Mouse (Mus musculus) midbrain, embryonic 16.5 days (tissue): ENCODE results near the gene Ptpru. TPM values are rescaled to one million over a fixed set of nuclear protein-coding genes. Genes with fewer than 3 reads are reported as not detected.

ENCODE experiments used
- ATAC-seq: fragments of 200-750 bp; cut with Nextera tagmentation; 2 replicates; pipeline ENCODE4 v1.8.0; 2017; ENCODE audit warnings: moderate TSS enrichment
- H3K27ac ChIP-seq: fragments of 300-500 bp; sonication (generic); 2 replicates; pipeline ENCODE4 v1.5.1; 2014; ENCODE audit warnings: mild to moderate bottlenecking, low read length, mixed read lengths
- H3K27me3 ChIP-seq: fragments of 300-500 bp; sonication (generic); 2 replicates; pipeline ENCODE4 v1.6.1; 2014; ENCODE audit warnings: low read depth, low read length, mixed read lengths; ENCODE audit not compliant: control insufficient read depth, insufficient read depth
- H3K36me3 ChIP-seq: fragments of 300-500 bp; sonication (generic); 2 replicates; pipeline ENCODE4 v1.6.1; 2014; ENCODE audit warnings: mild to moderate bottlenecking, low read length, moderate library complexity, mixed read lengths; ENCODE audit not compliant: control insufficient read depth, insufficient read depth
- H3K4me1 ChIP-seq: fragments of 300-500 bp; sonication (generic); 2 replicates; pipeline ENCODE4 v1.6.1; 2014; ENCODE audit warnings: mild to moderate bottlenecking, low read length, mixed read lengths; ENCODE audit not compliant: control insufficient read depth, insufficient read depth
- H3K4me2 ChIP-seq: fragments of 300-500 bp; sonication (generic); 2 replicates; pipeline ENCODE4 v1.6.1; 2014; ENCODE audit warnings: mild to moderate bottlenecking, low read length, mixed read lengths
- H3K4me3 ChIP-seq: fragments of 300-500 bp; sonication (generic); 2 replicates; pipeline ENCODE4 v1.5.1; 2014; ENCODE audit warnings: low read depth, mild to moderate bottlenecking, low read length, moderate library complexity, mixed read lengths
- H3K9ac ChIP-seq: fragments of 300-500 bp; sonication (generic); 2 replicates; pipeline ENCODE4 v1.6.1; 2014; ENCODE audit warnings: low read depth, low read length, mixed read lengths
- H3K9me3 ChIP-seq: fragments of 300-500 bp; sonication (generic); replicated peaks from 2 replicates; pipeline ENCODE4 v1.6.1; 2014; ENCODE audit warnings: mild to moderate bottlenecking, low read length, mixed read lengths; ENCODE audit not compliant: control insufficient read depth, poor library complexity, severe bottlenecking
- WGBS: fragments of 180-500 bp; shearing (Covaris S2); extraction: QIAGEN DNeasy Blood & Tissue Kit; methylation state at CpG from one replicate; pipeline ENCODE4 v1.1.7; 2014; 5-methylcytosine and 5-hydroxymethylcytosine counted together
- polyA plus RNA-seq: library from polyadenylated mRNA; unstranded; fragments of >200 nt; fragmentation: Nextera tagmentation; extraction: Ambion mirVana; gene quantifications from 2 replicates; pipeline ENCODE4 v1.2.1, GENCODE M21; 2015

The Ptpru gene
- polyA plus RNA-seq, 1 experiment from 2014 or later, result 31.5 TPM

DNA sequence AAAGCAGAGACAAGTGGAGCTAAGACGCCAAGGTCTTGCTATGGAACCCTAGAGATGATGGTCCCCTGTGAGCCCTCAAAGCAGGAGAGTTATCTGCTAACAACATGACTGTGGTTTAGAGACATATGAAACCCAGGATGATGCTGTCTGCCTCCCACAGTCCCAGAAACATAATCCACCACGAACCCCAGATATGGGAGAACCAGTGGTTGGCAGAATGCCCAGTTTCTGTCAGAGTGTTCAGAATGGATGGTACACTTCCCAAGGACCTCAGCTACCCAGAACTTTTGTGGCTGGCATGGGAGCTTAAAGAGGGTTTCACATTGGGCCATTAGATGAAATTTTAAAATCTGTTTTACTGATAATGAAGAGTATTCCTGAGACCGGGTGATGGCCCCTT, 57.1 kb downstream of the Ptpru start:
- WGBS, result 54% methylated on average over 3 of the region's 3 CpGs
- Histone ChIP-seq H3K4me3 (no peak overlapping the region), H3K27ac (no peak overlapping the region), H3K9ac (no peak overlapping the region), H3K27me3 (no peaks in the 10 kb centered on the region), H3K36me3 (no peaks in the 10 kb centered on the region), H3K9me3 (no peaks in the 10 kb centered on the region), H3K4me1 (no peaks in the 10 kb centered on the region), H3K4me2 (no peak overlapping the region)
- no peak for ATAC-seq

DNA sequence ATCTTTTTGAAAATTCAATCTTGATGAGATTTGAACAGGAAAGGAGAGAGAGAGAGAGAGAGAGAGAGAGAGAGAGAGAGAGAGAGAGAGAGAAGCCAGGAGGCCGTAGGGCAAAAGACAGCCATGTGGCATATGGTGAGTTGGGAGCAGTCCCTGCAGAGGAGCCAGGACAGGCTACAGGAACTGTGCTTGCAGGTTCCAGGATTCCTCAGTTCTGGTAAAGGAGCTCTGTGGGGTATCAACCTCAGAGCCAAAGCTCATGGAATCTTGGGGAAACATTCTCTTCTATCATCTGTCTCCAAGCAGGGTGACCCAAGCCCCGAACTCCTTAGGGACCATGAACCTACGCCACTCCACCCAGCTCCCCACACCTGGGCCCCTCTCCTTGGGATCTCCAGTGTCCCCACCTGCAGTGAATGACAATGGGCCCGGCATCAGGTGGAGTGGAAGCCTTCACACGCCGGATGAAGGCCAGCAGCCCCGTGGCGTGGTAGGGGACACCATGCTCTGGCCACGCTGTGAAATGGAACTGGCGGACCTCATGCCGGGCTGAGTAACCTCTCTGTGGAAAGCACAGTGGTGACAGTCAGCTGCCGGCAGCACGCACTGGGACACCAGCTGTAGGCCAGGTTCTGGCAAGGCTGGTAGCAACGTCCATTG, 59.3 kb downstream of the Ptpru start:
- Histone ChIP-seq H3K4me3 (no peak overlapping the region), H3K27me3 (no peaks in the 10 kb centered on the region), H3K4me2 (no peak overlapping the region), H3K9me3 (no peaks in the 10 kb centered on the region), H3K9ac (no peak overlapping the region), H3K27ac (no peak overlapping the region), H3K36me3 (no peaks in the 10 kb centered on the region), H3K4me1 (no peaks in the 10 kb centered on the region)
- ATAC-seq, result no peak
- WGBS, result 88% methylated on average over 14 of the region's 14 CpGs

DNA sequence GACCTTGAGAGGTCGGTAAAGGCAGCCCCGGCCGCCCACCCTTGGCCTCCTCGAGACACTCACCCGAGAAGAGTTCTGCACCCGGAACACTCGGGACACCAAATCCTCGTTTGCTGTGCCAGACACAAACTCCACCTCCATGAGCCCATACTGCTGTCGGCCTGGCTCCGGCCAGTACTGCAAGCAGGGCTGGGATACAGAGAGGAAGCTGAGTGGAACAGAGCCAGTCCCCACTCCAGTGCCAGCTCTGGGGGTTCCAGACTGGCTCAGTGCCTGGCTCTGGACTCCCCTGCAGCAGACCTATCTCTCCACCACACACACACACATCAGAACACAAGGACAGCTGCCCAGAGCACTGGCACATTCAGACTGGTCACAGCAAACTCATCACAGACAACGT, 66.7 kb downstream of the Ptpru start:
- H3K4me2 ChIP-seq, result no peak overlapping the region
- no peaks in the 10 kb centered on the region for H3K36me3 ChIP-seq
- H3K9me3 ChIP-seq, result no peaks in the 10 kb centered on the region
- no peak overlapping the region for H3K9ac ChIP-seq
- no peaks in the 10 kb centered on the region for H3K27me3 ChIP-seq
- no peak overlapping the region for H3K27ac ChIP-seq
- no peak for ATAC-seq
- H3K4me1 ChIP-seq, result no peaks in the 10 kb centered on the region
- 76% methylated on average over 11 of the region's 11 CpGs for WGBS
- H3K4me3 ChIP-seq, result no peak overlapping the region

DNA sequence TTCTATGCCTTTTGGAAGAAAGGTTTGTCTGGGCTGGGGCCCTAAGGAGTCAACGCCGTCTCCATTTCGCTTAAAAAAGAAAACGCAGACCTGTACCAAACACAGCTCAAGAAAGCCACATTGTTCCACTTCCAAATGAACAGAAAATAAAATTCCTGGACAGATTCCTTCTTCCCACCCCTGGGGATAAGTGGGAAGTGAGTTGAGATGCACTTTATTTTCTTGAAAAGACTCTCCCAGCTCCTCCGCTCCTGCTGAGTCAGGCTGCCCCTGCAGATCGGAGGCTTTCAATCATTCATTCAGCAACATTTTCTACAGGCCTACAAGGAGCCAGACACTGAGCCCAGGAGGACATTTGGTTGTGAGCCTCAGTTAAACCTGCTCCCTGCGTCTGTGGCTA, 74.2 kb downstream of the Ptpru start:
- H3K4me3 ChIP-seq, result no peak overlapping the region
- no peak overlapping the region for H3K4me2 ChIP-seq
- H3K4me1 ChIP-seq, result no peaks in the 10 kb centered on the region
- H3K36me3 ChIP-seq, result no peaks in the 10 kb centered on the region
- H3K27ac ChIP-seq, result no peak overlapping the region
- no peak for ATAC-seq
- no peak overlapping the region for H3K9ac ChIP-seq
- WGBS, result 90% methylated on average over 7 of the region's 7 CpGs
- H3K27me3 ChIP-seq, result no peaks in the 10 kb centered on the region
- H3K9me3 ChIP-seq, result no peaks in the 10 kb centered on the region

DNA sequence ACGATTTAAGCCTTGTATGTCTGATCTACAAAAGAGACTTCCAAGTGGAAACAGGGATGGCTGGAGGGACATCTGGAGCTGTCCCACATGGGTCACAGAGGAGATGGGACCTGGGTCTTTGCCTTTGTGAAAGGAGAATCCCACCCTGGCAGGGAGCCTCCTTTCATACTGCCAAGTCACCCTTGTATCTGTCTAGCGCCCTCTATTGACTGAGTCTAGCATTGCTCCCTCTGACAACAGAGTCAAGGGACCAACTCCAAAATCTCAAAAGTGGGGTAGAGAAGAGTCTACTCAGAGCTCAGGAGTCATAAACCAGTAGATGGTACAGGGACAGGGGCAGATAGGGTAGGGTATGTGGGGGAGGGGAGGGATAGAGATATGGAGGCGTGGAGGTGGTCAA, 74.6 kb downstream of the Ptpru start:
- no peak overlapping the region for H3K4me3 ChIP-seq
- H3K9ac ChIP-seq, result no peak overlapping the region
- no peak for ATAC-seq
- H3K36me3 ChIP-seq, result no peaks in the 10 kb centered on the region
- no peaks in the 10 kb centered on the region for H3K4me1 ChIP-seq
- no peaks in the 10 kb centered on the region for H3K9me3 ChIP-seq
- H3K27ac ChIP-seq, result no peak overlapping the region
- H3K27me3 ChIP-seq, result no peaks in the 10 kb centered on the region
- WGBS, result 65% methylated on average over 3 of the region's 3 CpGs
- H3K4me2 ChIP-seq, result no peak overlapping the region

DNA sequence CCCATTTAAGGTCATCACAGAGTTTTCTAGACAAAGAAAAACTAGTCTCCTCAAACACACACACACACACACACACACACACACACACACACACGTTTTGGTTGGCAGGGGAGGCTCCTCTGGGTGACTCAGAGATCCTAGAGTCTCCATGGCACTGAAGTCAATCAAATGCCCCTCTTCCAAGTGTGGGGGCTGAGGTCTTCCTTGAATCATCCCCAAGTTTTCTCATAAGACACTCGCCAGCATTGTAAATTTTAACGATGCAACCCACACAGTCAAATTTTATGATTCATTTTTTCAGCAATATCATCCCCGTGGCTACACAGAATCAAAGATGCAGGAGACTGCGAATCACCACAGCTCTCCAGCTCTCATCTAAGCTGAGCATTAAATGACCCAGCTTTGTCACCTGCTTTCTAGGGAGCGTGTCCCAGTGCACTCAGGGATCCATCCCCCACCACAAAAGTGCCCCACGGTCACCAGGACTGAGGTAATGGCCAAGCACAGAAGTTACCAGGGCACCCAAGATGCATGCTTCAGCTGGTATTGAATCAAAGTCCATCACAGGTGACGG, 75.8 kb downstream of the Ptpru start:
- Histone ChIP-seq H3K4me2 (no peak overlapping the region), H3K27me3 (no peaks in the 10 kb centered on the region), H3K36me3 (no peaks in the 10 kb centered on the region), H3K27ac (no peak overlapping the region), H3K9me3 (no peaks in the 10 kb centered on the region), H3K4me1 (no peaks in the 10 kb centered on the region), H3K4me3 (no peak overlapping the region), H3K9ac (no peak overlapping the region)
- WGBS, result 76% methylated on average over 8 of the region's 8 CpGs
- ATAC-seq, result no peak

DNA sequence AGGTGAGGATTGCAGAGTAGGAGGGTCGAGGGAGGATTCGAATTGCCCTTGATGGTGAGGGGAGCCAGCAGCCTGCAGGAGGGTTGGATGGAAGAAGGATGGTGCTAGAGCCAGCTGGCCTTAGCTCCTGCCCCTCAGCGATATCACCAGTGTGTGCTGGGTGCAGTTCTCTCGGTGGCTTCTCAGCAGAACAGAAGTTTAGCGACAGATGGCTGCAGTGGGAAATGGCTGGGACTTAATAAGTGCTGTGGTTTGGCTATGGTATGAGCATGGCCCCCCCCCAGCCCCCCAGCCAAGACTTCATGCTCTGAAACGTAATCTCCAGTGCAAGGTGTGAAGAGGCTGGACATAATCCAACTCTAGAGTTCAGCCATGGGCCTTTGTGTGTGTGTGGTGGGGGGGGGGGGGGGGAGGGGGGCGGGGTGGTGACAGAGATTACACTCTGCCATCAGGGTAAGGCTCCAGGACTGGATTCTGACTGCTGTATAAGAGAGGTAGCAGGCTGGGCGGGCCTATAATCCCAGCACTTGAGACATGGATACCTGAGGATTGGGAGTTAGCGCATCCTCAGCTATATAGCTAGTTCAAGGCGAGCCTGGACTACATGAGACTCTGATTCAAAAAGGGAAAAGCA, 85.8 kb downstream of the Ptpru start:
- Histone ChIP-seq H3K4me3 (no peak overlapping the region), H3K4me2 (no peak overlapping the region), H3K4me1 (peaks cover 4% of the 10 kb centered on the region; the same call in 1 of the 2 replicates), H3K27ac (no peak overlapping the region), H3K27me3 (no peaks in the 10 kb centered on the region), H3K9ac (no peak overlapping the region), H3K36me3 (no peaks in the 10 kb centered on the region), H3K9me3 (no peaks in the 10 kb centered on the region)
- ATAC-seq, result no peak
- WGBS, result 55% methylated on average over 10 of the region's 10 CpGs

DNA sequence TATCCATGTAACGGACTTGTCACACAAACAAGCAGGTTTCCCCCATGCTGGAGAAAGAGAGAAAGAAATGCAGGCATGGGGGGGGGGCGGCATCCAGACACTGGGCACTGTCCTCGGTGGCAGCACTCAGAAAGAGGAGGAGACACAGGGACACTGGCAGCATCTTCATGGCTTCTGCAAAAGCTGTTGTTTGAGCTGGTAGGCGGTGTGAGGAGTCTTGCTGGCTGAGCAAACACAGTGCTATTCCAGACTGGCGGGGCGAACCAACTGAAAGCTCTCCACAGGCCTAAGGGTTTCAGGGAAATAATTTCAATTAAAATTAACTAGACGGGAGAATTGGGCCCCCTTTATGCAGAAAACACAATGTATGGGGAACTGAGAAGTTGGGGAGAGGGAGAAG, 86.5 kb downstream of the Ptpru start:
- no peak overlapping the region for H3K4me2 ChIP-seq
- H3K4me3 ChIP-seq, result no peak overlapping the region
- no peak for ATAC-seq
- WGBS, result 49% methylated on average over 7 of the region's 7 CpGs
- H3K9me3 ChIP-seq, result no peaks in the 10 kb centered on the region
- H3K36me3 ChIP-seq, result no peaks in the 10 kb centered on the region
- no peak overlapping the region for H3K9ac ChIP-seq
- no peaks in the 10 kb centered on the region for H3K27me3 ChIP-seq
- peaks cover 4% of the 10 kb centered on the region; the same call in 1 of the 2 replicates for H3K4me1 ChIP-seq
- no peak overlapping the region for H3K27ac ChIP-seq

DNA sequence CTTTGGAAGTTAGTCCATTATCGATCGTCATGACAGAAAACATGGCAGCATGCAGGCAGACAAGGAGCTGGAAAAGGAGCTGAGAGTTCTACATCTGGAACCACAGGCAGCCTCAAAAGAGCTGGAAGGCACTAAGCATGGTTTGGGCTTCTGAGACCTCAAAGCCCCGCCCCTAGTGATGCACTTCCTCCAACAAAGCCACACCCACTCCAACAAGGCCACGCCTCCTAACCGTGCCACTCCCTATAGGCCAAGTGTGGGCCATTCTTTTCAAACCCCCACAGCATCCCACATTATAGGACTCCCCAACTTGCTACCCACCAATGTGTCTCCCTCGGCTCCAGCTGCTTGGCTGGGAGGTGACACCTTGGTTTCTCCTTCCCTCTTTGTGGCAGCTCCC, 88.3 kb downstream of the Ptpru start:
- WGBS, result 87% methylated on average over 6 of the region's 6 CpGs
- H3K36me3 ChIP-seq, result no peaks in the 10 kb centered on the region
- H3K9ac ChIP-seq, result no peak overlapping the region
- peaks cover 4% of the 10 kb centered on the region; the same call in 1 of the 2 replicates for H3K4me1 ChIP-seq
- H3K9me3 ChIP-seq, result no peaks in the 10 kb centered on the region
- no peak for ATAC-seq
- H3K27me3 ChIP-seq, result no peaks in the 10 kb centered on the region
- H3K4me2 ChIP-seq, result no peak overlapping the region
- H3K27ac ChIP-seq, result no peak overlapping the region
- no peak overlapping the region for H3K4me3 ChIP-seq
